Mouse (Mus musculus): ENCODE data around the gene Cipc.

Cipc gene

GRCm38 (mm10) chr12:86961589-86962344 is 14.9 kb downstream of the Cipc start:
- no peak for DNase-seq

GRCm38 (mm10) chr12:86964278-86965057 is 17.6 kb downstream of the Cipc start:
- DNase-seq: no peak

GRCm38 (mm10) chr12:86965237-86965799 is 18.5 kb downstream of the Cipc start:
- no peak for DNase-seq

- no peak for DNase-seq
Observed at GRCm38 (mm10) chr12:86968468-86969219, 21.8 kb downstream of the Cipc start.

GRCm38 (mm10) chr12:86969220-86969601 is 22.4 kb downstream of the Cipc start:
- DNase-seq: no peak

GRCm38 (mm10) chr12:86971089-86971488 is 24.2 kb downstream of the Cipc start:
- no peak for DNase-seq

DNA sequence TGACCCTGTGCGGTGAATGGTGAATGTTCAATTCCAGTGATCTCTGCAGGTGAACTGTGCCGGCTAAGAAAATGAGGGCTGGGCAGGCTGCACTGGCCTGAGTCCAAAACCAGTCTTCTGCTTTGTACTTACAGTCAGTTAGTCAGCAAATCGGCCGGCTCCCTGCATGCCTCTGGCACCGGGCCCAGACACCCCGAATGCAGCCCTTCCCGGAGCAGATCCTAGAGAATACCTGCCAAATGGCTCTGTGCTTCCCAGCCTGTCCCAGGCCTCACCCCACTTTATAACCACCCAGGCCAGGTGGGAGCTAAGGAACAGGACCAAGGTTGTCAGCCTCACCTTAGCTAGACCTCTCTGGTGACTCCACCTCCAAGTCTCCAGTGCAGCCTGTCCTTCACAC is 26.4 kb downstream of the Cipc start:
- peak; percentile 90 for DNase-seq

GRCm38 (mm10) chr12:86973706-86974105 is 26.9 kb downstream of the Cipc start:
- DNase-seq: no peak

DNA sequence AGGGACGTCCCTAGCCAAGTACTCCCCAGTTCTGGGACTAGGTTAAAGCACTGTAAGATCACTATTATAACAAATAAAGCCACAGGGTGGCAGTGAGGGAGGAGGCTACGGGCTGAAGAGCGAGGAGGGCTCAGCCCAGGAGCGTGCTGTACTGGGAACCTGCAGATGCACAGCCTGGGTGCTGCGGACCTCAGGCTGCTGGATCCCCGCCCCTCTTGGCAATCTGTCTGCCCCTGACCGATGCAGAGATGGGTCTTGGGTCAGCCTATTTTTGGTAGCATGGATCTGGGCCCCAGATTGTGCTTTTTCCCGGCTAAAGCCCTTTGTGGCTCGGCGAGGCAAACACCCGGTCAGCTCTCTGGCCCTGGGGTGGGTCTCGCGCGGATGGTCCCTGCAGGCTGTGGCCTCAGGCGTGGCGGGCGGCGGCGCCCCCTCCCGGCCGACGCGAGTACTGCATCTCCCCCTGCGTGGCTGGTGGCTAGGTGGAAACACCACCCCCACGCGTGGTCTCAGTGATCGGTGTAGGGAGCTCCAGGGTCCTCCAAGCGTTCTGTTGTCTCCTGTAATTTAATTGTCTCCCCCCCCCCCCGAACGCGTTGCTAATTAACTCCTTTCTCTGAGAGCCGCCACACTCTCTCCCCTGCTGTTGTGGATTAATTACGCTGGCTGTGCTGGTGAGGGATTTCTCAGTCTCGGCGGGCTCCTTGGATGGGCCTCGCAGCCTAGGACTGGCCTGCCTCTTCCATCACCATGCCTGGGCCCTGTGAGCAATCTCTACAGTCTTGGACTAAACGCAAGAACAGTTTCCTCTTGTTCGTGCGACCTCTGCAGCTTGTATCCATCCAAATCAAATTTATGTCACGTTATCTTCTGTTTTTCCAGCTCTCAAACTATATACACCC is 27.8 kb downstream of the Cipc start:
- peak; percentile 76 for DNase-seq

GRCm38 (mm10) chr12:86975761-86976160 is 28.9 kb downstream of the Cipc start:
- no peak for DNase-seq

DNA sequence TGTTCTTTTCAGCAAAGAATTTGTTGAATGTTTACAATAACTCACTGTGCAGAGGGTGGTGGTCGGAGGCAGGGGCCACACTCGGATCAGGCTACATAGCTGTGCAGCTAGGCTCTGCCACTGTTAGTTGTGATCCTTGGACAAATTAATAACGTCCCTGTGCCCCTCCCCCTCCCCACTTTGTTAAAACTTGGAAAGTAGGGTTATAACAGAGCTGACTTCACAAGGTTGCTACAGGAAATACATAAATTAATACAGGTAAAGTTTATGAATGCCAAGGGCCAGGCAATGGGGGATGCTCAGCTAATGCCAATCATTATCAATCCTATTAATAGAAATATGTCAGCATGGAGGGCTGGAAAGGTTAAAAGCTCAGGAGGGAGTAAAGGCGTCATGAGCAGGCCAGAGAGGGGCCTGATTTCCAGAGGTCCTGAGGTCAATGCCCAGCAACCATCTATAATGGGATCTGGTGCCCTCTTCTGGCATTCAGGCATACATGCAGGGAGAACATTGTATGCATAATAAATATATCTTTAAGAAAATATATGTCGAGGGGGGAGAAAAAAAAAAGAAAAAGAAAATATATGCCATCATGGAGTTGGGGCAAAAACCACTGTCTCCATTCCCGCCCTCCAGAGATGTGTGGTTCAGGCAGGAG is 29.8 kb downstream of the Cipc start:
- DNase-seq: no peak

- DNase-seq: peak; percentile 48
Observed at GRCm38 (mm10) chr12:86977833-86978232, 31.0 kb downstream of the Cipc start.

- no peak for DNase-seq
Observed at GRCm38 (mm10) chr12:86981180-86981579, 34.3 kb downstream of the Cipc start.

DNA sequence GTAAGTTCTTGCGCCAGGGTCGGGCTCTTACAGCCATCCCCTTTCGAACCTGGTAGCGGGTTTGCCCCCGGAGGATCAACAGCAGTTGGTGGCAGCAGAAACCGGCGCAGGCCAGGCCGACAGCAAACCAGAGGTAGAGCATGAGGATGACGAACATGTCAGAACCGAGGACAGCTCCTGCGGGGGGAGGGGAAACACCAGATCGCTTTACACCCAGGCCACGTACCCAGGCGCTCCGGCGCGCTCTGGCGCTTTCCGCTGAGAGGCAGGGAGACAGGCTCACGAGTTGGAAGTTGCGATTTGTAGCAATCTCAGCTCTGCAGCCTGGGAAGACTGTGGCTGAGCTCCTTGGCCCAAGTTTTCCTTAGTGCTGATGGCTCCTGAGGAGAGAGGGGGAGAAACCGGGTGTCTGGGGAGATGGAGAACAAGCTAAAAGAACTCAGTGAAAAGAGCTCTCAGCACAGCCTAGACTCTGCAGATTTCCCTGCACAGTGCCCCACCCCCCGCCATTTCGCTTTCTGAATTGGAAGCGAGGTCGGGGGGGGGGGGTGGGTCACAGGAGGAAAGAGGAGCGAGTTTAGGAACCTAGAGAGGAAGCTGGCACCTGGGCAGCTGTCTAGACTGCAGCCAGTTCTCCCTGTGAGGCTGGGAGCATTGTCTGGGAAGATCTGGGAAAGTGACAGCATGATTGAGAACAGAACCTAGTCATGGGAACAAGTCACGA is 36.8 kb downstream of the Cipc start:
- peak; percentile 83 for DNase-seq

DNA sequence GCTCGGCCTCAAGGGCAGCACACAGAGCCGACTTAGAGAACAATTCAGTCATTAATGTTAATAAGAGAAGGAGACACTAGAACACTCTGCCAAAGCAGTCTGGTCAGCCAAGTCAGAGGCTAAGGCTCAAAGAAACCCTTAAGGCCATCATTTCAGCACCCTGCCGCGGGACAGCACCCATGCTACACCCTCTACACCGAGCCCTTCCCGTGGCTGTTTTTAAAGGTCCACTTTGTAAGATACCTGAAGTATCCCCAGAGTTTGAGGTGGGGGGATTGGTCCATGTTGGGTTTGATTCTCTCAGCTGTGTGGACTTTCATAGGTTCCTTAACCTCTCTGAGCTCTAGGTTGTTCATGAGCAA is 37.3 kb downstream of the Cipc start:
- DNase-seq: peak; percentile 83

DNA sequence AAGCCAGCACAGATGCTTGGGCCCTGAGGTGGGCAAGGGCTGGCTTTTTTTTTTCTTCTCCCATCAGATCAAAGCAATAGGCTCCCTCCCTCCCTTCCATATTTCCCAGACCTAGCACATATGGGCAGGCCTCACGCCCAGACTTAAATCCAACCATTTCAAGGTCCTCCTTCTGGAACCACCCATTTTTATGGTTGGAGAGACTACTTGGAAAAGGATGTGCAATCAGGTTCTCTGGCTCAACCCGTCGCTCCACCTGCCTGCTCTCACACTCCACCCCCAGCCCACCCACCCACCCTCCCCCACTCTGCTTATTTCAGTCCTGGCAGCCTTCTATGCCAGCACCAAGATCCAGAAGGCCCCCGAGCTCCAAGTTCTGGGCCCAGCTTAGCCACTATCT is 39.7 kb downstream of the Cipc start:
- no peak for DNase-seq

- no peak for DNase-seq
Observed at GRCm38 (mm10) chr12:86988227-86988626, 41.4 kb downstream of the Cipc start.

GRCm38 (mm10) chr12:86989378-86989777 is 42.5 kb downstream of the Cipc start:
- no peak for DNase-seq

DNA sequence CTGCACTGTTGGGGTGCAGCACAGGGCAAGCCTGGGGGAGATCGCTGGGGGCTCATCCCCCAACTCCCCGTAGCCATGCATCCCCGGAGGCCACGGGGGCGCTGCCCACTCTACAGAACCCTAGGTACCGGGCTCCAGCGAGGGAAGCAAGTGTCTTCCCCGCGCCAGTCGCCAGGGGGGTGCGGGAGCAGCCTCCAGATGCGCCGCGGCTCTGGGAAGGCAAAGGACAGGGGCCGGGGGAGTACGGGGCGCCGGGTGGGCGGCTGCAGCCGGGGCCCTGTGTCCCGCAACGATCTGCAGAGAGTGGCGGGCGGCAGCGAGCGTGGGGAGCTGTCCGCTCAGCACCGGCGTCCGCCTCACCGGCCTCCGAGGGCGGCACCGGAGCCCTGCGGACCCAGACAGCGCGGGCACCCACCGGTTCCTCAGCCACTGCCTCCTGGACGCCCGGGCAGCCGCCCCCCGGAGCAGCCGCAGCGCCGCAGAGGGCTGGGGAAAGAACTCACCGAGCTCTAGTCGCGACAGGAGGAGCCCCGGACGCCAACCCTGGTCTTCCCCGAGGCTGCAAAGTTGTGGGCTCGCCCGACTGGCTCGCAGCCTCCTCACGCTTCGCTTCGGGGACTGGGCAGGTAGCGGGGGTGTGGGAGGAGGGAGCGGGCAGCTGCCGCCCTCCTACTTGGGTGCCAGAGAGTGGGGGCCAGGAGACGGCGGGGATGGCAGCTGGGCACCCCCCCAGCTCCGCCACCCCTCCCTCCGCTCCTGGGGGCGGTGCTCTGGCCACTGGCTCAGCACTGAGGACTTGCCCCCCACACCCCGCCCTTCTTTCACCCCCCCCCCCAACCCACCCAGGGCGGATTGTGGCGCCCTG is 43.3 kb downstream of the Cipc start, which contains the start of gene Zdhhc22:
Gene Zdhhc22, minus strand, starts transcription at position 541 of the 865 bp plus-strand sequence.
- DNase-seq: peak; percentile 75

DNA sequence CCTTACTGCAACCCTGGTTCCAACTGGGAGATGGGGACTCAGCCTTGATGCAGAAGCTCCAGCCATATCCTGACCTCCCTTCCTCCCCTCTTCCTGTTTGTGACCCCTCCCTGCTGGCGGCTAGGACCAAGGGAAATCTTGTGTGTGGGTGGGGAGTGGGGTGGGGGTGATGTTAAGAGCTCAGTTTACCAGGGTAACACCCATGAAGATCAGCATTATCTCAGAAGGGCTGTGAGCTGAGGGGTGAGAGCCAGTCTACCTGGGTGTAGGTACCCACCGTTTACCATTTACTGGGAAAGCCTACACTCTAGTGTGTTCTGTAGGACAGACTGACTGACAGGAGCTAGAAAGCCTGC is 43.9 kb downstream of the Cipc start:
- no peak for DNase-seq
